Mouse (Mus musculus): ENCODE measurements around the gene Greb1. TPM values are rescaled to one million over a fixed set of nuclear protein-coding genes. Genes with fewer than 3 reads are reported as not detected.

Greb1 gene
- polyA plus RNA-seq, 1 experiment from 2014 or later = 3.1 TPM

DNA sequence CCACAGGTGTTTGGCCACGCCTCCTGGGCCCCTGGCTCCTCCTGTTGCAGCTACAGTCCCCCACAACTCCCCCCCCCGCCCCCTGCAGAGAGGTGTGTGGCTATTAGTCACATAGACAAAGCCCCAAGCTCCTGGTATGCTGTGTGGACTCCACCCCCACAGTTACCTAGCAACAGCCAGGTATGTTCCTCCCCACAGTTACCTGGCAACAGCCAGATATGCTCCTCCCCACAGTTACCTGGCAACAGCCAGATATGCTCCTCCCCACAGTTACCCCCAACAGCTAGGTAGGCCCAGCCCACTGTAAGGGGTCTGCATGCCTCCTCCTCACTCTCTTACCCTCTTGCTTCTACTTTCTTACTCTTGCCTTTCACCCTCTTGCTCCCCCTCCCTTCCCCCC is 135.7 kb downstream of the Greb1 start:
- no peak overlapping the region for H3K27ac ChIP-seq (ENCODE audit: low read depth, low read length)
- 0% methylated on average over 1 of the region's 2 CpGs for WGBS (ENCODE audit: insufficient replicate concordance)
- no peaks in the 10 kb centered on the region for H3K9me3 ChIP-seq (replicated peaks; ENCODE audit: control insufficient read depth, low read length)
- no peak overlapping the region for H3K9ac ChIP-seq (ENCODE audit: low read depth, low read length)
- no peak overlapping the region for H3K4me3 ChIP-seq (ENCODE audit: low read depth, low read length)
- H3K36me3 ChIP-seq (ENCODE audit: control insufficient read depth, insufficient read depth, low read length) = no peaks in the 10 kb centered on the region
- no peaks in the 10 kb centered on the region for H3K4me1 ChIP-seq (ENCODE audit: control insufficient read depth, insufficient read depth, low read length)
- no peak for ATAC-seq (replicated peaks; ENCODE audit: insufficient number of reproducible peaks, low FRiP score, low TSS enrichment)
- H3K4me2 ChIP-seq = no peak overlapping the region
- no peaks in the 10 kb centered on the region for H3K27me3 ChIP-seq (ENCODE audit: control insufficient read depth, insufficient read depth, low read length)

DNA sequence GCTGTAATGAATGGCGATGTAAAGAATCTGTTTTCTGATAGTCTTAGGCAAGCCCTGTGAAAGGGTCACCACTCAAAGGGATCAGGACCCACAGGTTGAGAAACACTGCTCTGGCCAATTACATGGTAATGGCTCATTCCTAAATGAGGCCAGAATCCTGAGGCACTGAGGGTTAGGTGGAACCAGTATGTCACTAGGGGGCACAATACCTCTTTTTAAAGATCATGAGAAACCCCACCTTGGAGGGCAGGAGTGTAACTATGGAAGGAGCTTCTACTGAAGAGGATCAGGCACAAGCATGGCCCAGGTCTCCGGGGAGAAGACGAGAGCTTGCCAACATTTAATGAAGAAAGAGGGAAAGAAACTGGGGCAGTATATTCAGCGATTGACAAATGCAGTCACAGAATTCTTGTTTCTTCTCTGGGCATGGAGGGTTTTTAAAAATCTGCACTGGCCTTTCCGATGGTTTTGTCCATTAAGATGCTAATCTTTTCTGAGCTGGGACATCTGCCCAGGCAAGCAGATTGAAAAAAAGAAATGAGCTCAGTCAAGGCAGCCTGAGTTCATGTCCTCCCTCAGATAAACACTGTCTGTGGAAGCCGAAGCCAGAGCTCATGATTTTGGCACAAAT is 137.6 kb downstream of the Greb1 start:
- H3K4me2 ChIP-seq = no peak overlapping the region
- no peaks in the 10 kb centered on the region for H3K27me3 ChIP-seq (ENCODE audit: control insufficient read depth, insufficient read depth, low read length)
- no peak for ATAC-seq (replicated peaks; ENCODE audit: insufficient number of reproducible peaks, low FRiP score, low TSS enrichment)
- H3K9ac ChIP-seq (ENCODE audit: low read depth, low read length) = no peak overlapping the region
- WGBS (ENCODE audit: insufficient replicate concordance) = 65% methylated on average over 6 of the region's 6 CpGs
- H3K9me3 ChIP-seq (replicated peaks; ENCODE audit: control insufficient read depth, low read length) = no peaks in the 10 kb centered on the region
- no peaks in the 10 kb centered on the region for H3K4me1 ChIP-seq (ENCODE audit: control insufficient read depth, insufficient read depth, low read length)
- H3K4me3 ChIP-seq (ENCODE audit: low read depth, low read length) = no peak overlapping the region
- no peak overlapping the region for H3K27ac ChIP-seq (ENCODE audit: low read depth, low read length)
- H3K36me3 ChIP-seq (ENCODE audit: control insufficient read depth, insufficient read depth, low read length) = no peaks in the 10 kb centered on the region

DNA sequence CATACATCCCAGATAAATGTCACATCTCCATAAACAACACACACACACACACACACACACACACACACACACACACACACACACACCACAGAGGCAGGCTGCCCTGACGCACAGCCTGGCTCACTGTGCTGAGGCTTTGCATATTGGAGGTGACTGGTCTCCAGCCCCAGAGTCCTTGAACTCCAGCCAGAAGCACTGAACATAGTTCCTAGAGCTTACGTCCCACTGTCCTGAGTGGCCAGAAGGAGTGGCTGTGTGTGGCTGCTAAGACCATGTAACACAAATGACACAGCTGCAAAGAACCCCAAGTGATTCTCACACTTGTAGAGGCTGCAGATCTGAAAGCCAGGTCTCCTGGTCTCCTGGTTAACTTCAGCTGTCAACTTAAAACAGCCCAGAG is 138.8 kb downstream of the Greb1 start:
- no peak overlapping the region for H3K9ac ChIP-seq (ENCODE audit: low read depth, low read length)
- no peaks in the 10 kb centered on the region for H3K9me3 ChIP-seq (replicated peaks; ENCODE audit: control insufficient read depth, low read length)
- no peaks in the 10 kb centered on the region for H3K27me3 ChIP-seq (ENCODE audit: control insufficient read depth, insufficient read depth, low read length)
- H3K36me3 ChIP-seq (ENCODE audit: control insufficient read depth, insufficient read depth, low read length) = no peaks in the 10 kb centered on the region
- no peak for ATAC-seq (replicated peaks; ENCODE audit: insufficient number of reproducible peaks, low FRiP score, low TSS enrichment)
- no peak overlapping the region for H3K4me3 ChIP-seq (ENCODE audit: low read depth, low read length)
- H3K27ac ChIP-seq (ENCODE audit: low read depth, low read length) = no peak overlapping the region
- no peak overlapping the region for H3K4me2 ChIP-seq
- no peaks in the 10 kb centered on the region for H3K4me1 ChIP-seq (ENCODE audit: control insufficient read depth, insufficient read depth, low read length)
- WGBS (ENCODE audit: insufficient replicate concordance) = 66% methylated on average over 2 of the region's 2 CpGs

DNA sequence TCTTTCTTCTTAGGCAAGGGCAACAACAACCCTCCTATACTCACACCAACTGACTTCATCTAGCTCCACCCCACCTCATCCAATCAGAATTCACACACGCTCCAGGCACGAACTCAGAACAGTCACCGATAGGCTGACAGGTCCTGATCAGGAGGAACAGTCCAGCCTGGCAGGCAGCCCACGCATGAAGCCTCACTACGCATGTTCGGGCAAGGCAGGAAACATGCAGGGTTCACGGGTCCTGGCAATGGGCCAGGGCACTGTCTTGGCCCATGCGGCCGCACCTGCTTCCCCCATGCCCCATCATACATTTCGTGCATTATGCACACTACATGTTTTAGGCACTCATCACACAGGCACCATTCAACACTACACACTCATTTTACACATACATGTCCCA is 139.2 kb downstream of the Greb1 start:
- Histone ChIP-seq H3K36me3 (ENCODE audit: control insufficient read depth, insufficient read depth, low read length) (no peaks in the 10 kb centered on the region), H3K9ac (ENCODE audit: low read depth, low read length) (no peak overlapping the region), H3K4me1 (ENCODE audit: control insufficient read depth, insufficient read depth, low read length) (no peaks in the 10 kb centered on the region), H3K9me3 (replicated peaks; ENCODE audit: control insufficient read depth, low read length) (no peaks in the 10 kb centered on the region), H3K4me3 (ENCODE audit: low read depth, low read length) (no peak overlapping the region), H3K27ac (ENCODE audit: low read depth, low read length) (no peak overlapping the region), H3K4me2 (no peak overlapping the region), H3K27me3 (ENCODE audit: control insufficient read depth, insufficient read depth, low read length) (no peaks in the 10 kb centered on the region)
- no peak for ATAC-seq (replicated peaks; ENCODE audit: insufficient number of reproducible peaks, low FRiP score, low TSS enrichment)
- 80% methylated on average over 10 of the region's 10 CpGs for WGBS (ENCODE audit: insufficient replicate concordance)

DNA sequence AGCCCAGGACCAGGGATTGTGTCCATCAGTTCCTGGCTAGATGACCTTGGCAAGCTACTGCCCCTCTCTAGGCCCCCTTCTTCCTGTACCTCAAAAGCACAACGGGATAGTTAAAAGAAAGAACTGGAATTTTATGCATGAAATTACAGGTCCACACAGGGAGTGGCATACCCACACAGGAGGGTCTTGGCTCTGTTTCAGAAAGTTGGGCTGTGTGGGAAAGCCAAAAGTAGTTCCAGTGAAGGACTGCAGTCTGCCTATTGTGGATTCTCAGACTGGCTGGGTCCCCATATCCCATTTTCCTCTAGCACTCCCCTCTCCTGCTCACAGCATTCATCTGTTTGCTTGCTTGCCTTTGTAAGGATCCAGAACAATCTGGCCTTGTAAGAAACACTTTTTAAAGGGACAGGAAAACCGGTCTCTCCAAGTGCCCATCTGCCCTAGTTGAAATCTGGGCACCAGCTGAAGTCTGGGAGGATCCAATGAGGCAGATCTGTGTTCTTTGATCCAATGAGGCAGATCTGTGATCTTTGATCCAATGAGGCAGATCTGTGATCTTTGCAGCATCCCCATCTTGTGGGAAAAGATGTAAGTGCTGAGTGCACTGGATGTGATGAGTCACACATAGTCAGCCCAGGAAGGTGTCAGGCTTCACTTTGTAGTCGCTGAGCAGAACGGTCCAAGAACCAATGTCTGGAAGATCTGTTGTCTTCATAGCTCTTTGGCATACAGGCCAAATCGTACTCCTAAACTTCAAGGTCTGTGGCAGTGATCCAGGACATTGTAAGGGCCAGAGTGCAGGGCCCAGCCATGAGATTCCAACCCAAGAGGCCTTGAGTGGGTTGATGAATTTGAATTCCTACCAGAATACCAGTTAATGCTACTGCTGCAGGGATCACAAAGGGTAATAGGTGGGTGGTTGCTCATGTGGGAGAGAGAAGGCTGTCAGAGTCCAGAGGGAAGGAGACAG is 143.5 kb downstream of the Greb1 start:
- Histone ChIP-seq H3K4me1 (ENCODE audit: control insufficient read depth, insufficient read depth, low read length) (0 out of 2 replicates have a peak, but pooled peaks cover 3% of the 10 kb centered on the region), H3K27me3 (ENCODE audit: control insufficient read depth, insufficient read depth, low read length) (peaks cover 25% of the 10 kb centered on the region)

DNA sequence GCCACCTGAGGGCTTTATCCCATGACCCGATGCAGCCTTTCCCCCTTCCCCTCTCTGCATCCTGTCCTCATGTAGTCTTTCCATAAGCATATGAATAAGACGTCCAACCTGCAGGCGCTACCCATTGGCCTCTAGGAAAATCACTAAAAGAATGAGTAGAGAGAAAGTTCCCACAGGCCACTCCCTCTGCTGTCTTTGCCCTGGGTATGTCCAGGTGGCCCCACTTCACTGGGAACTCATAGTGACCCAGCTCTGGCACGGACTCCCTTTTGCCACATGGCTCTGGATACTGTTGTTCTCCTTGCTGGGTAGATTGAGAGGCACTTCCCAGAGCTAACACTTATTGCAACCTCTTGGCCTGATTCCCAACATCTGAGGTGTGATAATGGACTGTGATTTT is 145.1 kb downstream of the Greb1 start:
- 74% methylated on average over 4 of the region's 4 CpGs for WGBS (ENCODE audit: insufficient replicate concordance)
- H3K27me3 ChIP-seq (ENCODE audit: control insufficient read depth, insufficient read depth, low read length) = peaks cover 25% of the 10 kb centered on the region

More for the DNA sequence above, 143.5 kb downstream of the Greb1 start:
- Histone ChIP-seq H3K4me2 (no peak overlapping the region), H3K9ac (ENCODE audit: low read depth, low read length) (no peak overlapping the region), H3K27ac (ENCODE audit: low read depth, low read length) (no peak overlapping the region), H3K4me3 (ENCODE audit: low read depth, low read length) (no peak overlapping the region), H3K36me3 (ENCODE audit: control insufficient read depth, insufficient read depth, low read length) (no peaks in the 10 kb centered on the region), H3K9me3 (replicated peaks; ENCODE audit: control insufficient read depth, low read length) (no peaks in the 10 kb centered on the region)
- ATAC-seq (replicated peaks; ENCODE audit: insufficient number of reproducible peaks, low FRiP score, low TSS enrichment) = no peak
- 68% methylated on average over 5 of the region's 5 CpGs for WGBS (ENCODE audit: insufficient replicate concordance)

DNA sequence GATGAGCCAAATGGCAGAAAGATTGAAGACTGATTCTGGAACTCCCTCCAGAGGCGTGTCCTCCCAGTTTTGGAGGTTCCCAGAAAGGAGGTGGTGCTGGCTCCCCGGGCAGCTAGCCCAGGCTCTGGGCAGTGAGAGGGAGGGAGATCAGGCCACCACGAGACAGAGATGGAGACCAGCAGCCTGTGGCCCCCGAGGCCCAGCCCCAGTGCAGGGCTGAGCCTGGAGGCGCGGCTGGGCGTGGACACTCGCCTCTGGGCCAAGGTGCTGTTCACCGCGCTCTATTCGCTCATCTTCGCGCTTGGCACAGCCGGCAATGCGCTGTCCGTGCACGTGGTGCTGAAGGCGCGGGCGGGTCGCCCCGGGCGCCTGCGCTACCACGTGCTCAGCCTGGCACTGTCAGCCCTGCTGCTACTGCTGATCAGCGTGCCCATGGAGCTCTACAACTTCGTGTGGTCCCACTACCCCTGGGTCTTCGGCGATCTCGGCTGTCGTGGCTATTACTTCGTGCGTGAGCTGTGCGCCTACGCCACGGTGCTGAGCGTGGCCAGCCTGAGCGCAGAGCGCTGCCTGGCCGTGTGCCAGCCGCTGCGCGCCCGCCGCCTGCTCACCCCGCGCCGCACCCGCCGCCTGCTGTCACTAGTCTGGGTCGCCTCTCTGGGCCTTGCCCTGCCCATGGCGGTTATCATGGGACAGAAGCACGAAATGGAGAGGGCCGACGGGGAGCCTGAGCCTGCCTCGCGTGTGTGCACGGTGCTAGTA is 147.2 kb downstream of the Greb1 start, which contains the start of gene Ntsr2:
Ntsr2 (plus strand) TSS at position 51 of the 762 bp plus-strand sequence.
- Histone ChIP-seq H3K4me3 (ENCODE audit: low read depth, low read length) (peak within 1 kb of the TSS; percentile 26), H3K4me2 (peak within 1 kb of the TSS; percentile 70), H3K36me3 (ENCODE audit: control insufficient read depth, insufficient read depth, low read length) (no peaks in the 10 kb centered on the region), H3K9me3 (replicated peaks; ENCODE audit: control insufficient read depth, low read length) (no peaks in the 10 kb centered on the region), H3K4me1 (ENCODE audit: control insufficient read depth, insufficient read depth, low read length) (peaks cover 10% of the 10 kb centered on the region; the same call in 1 of the 2 replicates), H3K27me3 (ENCODE audit: control insufficient read depth, insufficient read depth, low read length) (peaks cover 25% of the 10 kb centered on the region), H3K9ac (ENCODE audit: low read depth, low read length) (no peak within 1 kb of the TSS), H3K27ac (ENCODE audit: low read depth, low read length) (no peak within 1 kb of the TSS)
- 5% methylated on average over 58 of the region's 58 CpGs for WGBS (ENCODE audit: insufficient replicate concordance)
- ATAC-seq (replicated peaks; ENCODE audit: insufficient number of reproducible peaks, low FRiP score, low TSS enrichment) = peak; percentile 70; the same call in 1 of the 2 replicates

More for the DNA sequence above, 145.1 kb downstream of the Greb1 start:
- no peak overlapping the region for H3K4me2 ChIP-seq
- ATAC-seq (replicated peaks; ENCODE audit: insufficient number of reproducible peaks, low FRiP score, low TSS enrichment) = no peak
- no peaks in the 10 kb centered on the region for H3K36me3 ChIP-seq (ENCODE audit: control insufficient read depth, insufficient read depth, low read length)
- no peaks in the 10 kb centered on the region for H3K9me3 ChIP-seq (replicated peaks; ENCODE audit: control insufficient read depth, low read length)
- 0 out of 2 replicates have a peak, but pooled peaks cover 3% of the 10 kb centered on the region for H3K4me1 ChIP-seq (ENCODE audit: control insufficient read depth, insufficient read depth, low read length)
- H3K27ac ChIP-seq (ENCODE audit: low read depth, low read length) = no peak overlapping the region
- H3K9ac ChIP-seq (ENCODE audit: low read depth, low read length) = no peak overlapping the region
- H3K4me3 ChIP-seq (ENCODE audit: low read depth, low read length) = no peak overlapping the region

DNA sequence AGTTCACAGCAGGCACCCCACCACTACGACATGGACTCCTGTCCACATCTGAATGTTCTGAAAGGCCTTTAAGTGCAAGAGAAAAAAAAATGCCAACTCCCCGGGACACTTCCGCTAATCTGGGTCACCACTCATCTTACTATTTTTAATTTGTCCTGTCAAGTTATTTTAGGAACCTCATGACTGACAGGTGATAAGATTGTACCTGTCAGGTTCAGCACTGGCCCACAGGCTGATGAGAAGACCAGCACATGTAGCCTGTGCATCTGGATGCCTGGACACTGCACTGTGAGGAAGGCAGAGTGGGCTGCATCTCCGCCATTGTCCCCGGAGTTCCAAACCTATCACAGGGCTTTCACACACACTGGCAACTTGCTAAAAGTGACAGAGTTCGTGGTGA is 150.9 kb downstream of the Greb1 start:
- H3K27me3 ChIP-seq (ENCODE audit: control insufficient read depth, insufficient read depth, low read length) = peaks cover 17% of the 10 kb centered on the region
- H3K4me2 ChIP-seq = 0 out of 2 replicates have a peak overlapping the region, but pooled peaks have one; percentile 7
- H3K4me3 ChIP-seq (ENCODE audit: low read depth, low read length) = no peak overlapping the region
- H3K27ac ChIP-seq (ENCODE audit: low read depth, low read length) = peak overlapping the region; percentile 57; the same call in 1 of the 2 replicates
- ATAC-seq (replicated peaks; ENCODE audit: insufficient number of reproducible peaks, low FRiP score, low TSS enrichment) = no peak
- peaks cover 10% of the 10 kb centered on the region; the same call in 1 of the 2 replicates for H3K4me1 ChIP-seq (ENCODE audit: control insufficient read depth, insufficient read depth, low read length)
- H3K9ac ChIP-seq (ENCODE audit: low read depth, low read length) = no peak overlapping the region
- H3K9me3 ChIP-seq (replicated peaks; ENCODE audit: control insufficient read depth, low read length) = no peaks in the 10 kb centered on the region
- WGBS (ENCODE audit: insufficient replicate concordance) = 47% methylated on average over 6 of the region's 6 CpGs
- no peaks in the 10 kb centered on the region for H3K36me3 ChIP-seq (ENCODE audit: control insufficient read depth, insufficient read depth, low read length)
